In the genomic region with DNA sequence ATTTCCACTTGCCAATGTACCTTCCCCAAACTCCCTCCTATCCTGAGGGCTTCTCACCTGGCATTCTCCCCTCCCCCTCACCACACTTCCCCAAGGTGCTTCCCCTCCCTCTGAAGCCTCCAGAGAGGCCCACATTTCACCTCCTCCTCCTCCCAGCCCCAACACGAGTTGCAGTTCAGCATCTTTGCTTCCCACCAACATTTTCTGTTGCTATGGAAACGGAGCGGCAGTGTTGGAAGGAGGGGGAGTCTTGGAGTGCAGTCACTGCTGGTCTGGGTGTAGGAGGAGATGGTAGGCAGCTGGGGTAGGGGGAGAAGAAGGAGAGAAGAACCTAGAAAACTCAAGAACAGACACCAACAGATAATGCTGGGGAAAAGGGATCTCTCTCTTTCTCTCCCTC, we compare ENCODE assay signal across 9 mouse cellular contexts.
A peak's percentile ranks its signal among the peaks of the same experiment; 100 is the strongest.
DNase-seq lines count a peak whose midpoint lies in the region; ATAC-seq and TF ChIP-seq lines count a peak whose summit lies in the region.
"Had no signal": no experiment of that assay in that cellular context is flagged by ENCODE, and none has a peak within 500 bp of the region (broad histone marks: within the 10 kb centered on the region; RNA-seq: fewer than 3 reads in every experiment).

No protein-coding gene starts in this region.

- WGBS in kidney, postnatal 0 days: 13% methylated on average over 3 of the region's 3 CpGs
- WGBS in forebrain, postnatal 0 days: 5% methylated on average over 3 of the region's 3 CpGs
- 19% methylated on average over 3 of the region's 3 CpGs for WGBS in limb, embryonic 13.5 days

- H3K4me3 ChIP-seq in kidney, postnatal 0 days (replicated peaks; ENCODE audit: low read depth, low read length): no peak overlapping the region
- H3K4me3 ChIP-seq in forebrain, postnatal 0 days (ENCODE audit: low read depth, low read length): no peak overlapping the region
- no peak overlapping the region for H3K4me3 ChIP-seq in limb, embryonic 13.5 days
- H3K4me3 ChIP-seq: heart, embryonic 10.5 days had no signal

- H3K27ac ChIP-seq in kidney, postnatal 0 days: no peak overlapping the region
- peak overlapping the region; percentile 67 for H3K27ac ChIP-seq in forebrain, postnatal 0 days (ENCODE audit: low read depth, low read length)
- no peak overlapping the region for H3K27ac ChIP-seq in limb, embryonic 13.5 days
- H3K27ac ChIP-seq: heart, embryonic 10.5 days had no signal

- no peak overlapping the region for H3K4me2 ChIP-seq in kidney, postnatal 0 days (ENCODE audit: low read length)
- H3K4me2 ChIP-seq in forebrain, postnatal 0 days (ENCODE audit: low read depth): peak overlapping the region; percentile 13; the same call in 1 of the 2 replicates
- no peak overlapping the region for H3K4me2 ChIP-seq in limb, embryonic 13.5 days (replicated peaks)

- TF ChIP-seq CTCF in kidney, postnatal 0 days (IDR thresholded peaks at IDR 0.05; ENCODE audit: low read depth): no peak
- no peak for TF ChIP-seq CTCF in forebrain, postnatal 0 days (IDR thresholded peaks at IDR 0.05; ENCODE audit: low read depth)

- no peaks in the 10 kb centered on the region for H3K4me1 ChIP-seq in kidney, postnatal 0 days (replicated peaks; ENCODE audit: insufficient read depth, low read length)
- peaks cover 18% of the 10 kb centered on the region; the same call in 1 of the 2 replicates for H3K4me1 ChIP-seq in forebrain, postnatal 0 days (ENCODE audit: insufficient read depth)
- H3K4me1 ChIP-seq in limb, embryonic 13.5 days: peaks cover 10% of the 10 kb centered on the region
- H3K4me1 ChIP-seq: heart, embryonic 10.5 days had no signal

- no peak overlapping the region for H3K9ac ChIP-seq in kidney, postnatal 0 days (ENCODE audit: low read depth, low read length)
- no peak overlapping the region for H3K9ac ChIP-seq in forebrain, postnatal 0 days
- no peak overlapping the region for H3K9ac ChIP-seq in limb, embryonic 13.5 days

- H3K27me3 ChIP-seq in kidney, postnatal 0 days (ENCODE audit: insufficient read depth, low read length): no peaks in the 10 kb centered on the region
- no peaks in the 10 kb centered on the region for H3K27me3 ChIP-seq in forebrain, postnatal 0 days (ENCODE audit: insufficient read depth, low read length)
- H3K27me3 ChIP-seq in limb, embryonic 13.5 days: peaks cover 8% of the 10 kb centered on the region

- H3K36me3 ChIP-seq in kidney, postnatal 0 days (ENCODE audit: insufficient read depth, low read length): no peaks in the 10 kb centered on the region
- H3K36me3 ChIP-seq in forebrain, postnatal 0 days (ENCODE audit: insufficient read depth): no peaks in the 10 kb centered on the region
- no peaks in the 10 kb centered on the region for H3K36me3 ChIP-seq in limb, embryonic 13.5 days
- H3K36me3 ChIP-seq: heart, embryonic 10.5 days had no signal

- peak; percentile 7 for DNase-seq in kidney, postnatal 0 days (ENCODE audit: low spot score)
- DNase-seq in kidney, adult 11 months: no peak
- peak; percentile 83 for DNase-seq in forebrain, postnatal 0 days
- DNase-seq in right cerebral cortex, postnatal 10 days (ENCODE audit: low spot score in 2 of 2): peak; percentile 79 to 89
- no peak for DNase-seq in testis, postnatal 14 days (ENCODE audit: low spot score)
- no peak for DNase-seq in spleen, adult 18-20 months
- DNase-seq in kidney, postnatal 25 days: no peak

- ATAC-seq in kidney, postnatal 0 days (replicated peaks; ENCODE audit: low FRiP score, low read depth): no peak
- ATAC-seq in forebrain, postnatal 0 days: peak; percentile 95
- ATAC-seq in limb, embryonic 13.5 days (ENCODE audit: low FRiP score, low read depth): peak; percentile 67; the same call in 1 of the 2 replicates

- no peaks in the 10 kb centered on the region for H3K9me3 ChIP-seq in kidney, postnatal 0 days (replicated peaks; ENCODE audit: low read length)
- no peaks in the 10 kb centered on the region for H3K9me3 ChIP-seq in forebrain, postnatal 0 days (ENCODE audit: low read length)
- H3K9me3 ChIP-seq in limb, embryonic 13.5 days: no peaks in the 10 kb centered on the region
- H3K9me3 ChIP-seq: heart, embryonic 10.5 days had no signal

Comparison
In these comparisons a context has a peak if more than half of its experiments do, and no peak if none do; other contexts are left out.
1. DNase-seq: peak in kidney, postnatal 0 days (single experiment), forebrain, postnatal 0 days (single experiment) and right cerebral cortex, postnatal 10 days (2 of 2); none in kidney, adult 11 months (single experiment), testis, postnatal 14 days (single experiment), spleen, adult 18-20 months (0 of 2) and kidney, postnatal 25 days (0 of 2).